Mouse (Mus musculus): ENCODE data around the gene Lipm. TPM values are rescaled to one million over a fixed set of nuclear protein-coding genes. Genes with fewer than 3 reads are reported as not detected.

Lipm gene
- polyA plus RNA-seq (2016; fragmentation: Nextera tagmentation; extraction: Ambion mirVana), result not detected in 2 replicates

- H3K27me3 ChIP-seq (ENCODE audit: insufficient read depth, poor library complexity, severe bottlenecking), result no peaks in the 10 kb centered on the region
- H3K4me3 ChIP-seq, result no peak within 1 kb of the TSS
- DNase-seq (ENCODE audit: low spot score), result no peak
- no peaks in the 10 kb centered on the region for H3K4me1 ChIP-seq
- WGBS, result 88% methylated on average over 4 of the region's 4 CpGs
- H3K27ac ChIP-seq, result no peak within 1 kb of the TSS
- no peaks in the 10 kb centered on the region for H3K36me3 ChIP-seq
- H3K9me3 ChIP-seq, result no peaks in the 10 kb centered on the region
Measured at GRCm38 (mm10) chr19:34100633-34101032, at the start of gene Lipm. TSS of gene Lipm (plus strand) at chr19:34100933.

- Histone ChIP-seq H3K27me3 (ENCODE audit: insufficient read depth, poor library complexity, severe bottlenecking) (no peaks in the 10 kb centered on the region), H3K4me3 (no peak overlapping the region), H3K4me1 (no peaks in the 10 kb centered on the region), H3K36me3 (no peaks in the 10 kb centered on the region), H3K9me3 (no peaks in the 10 kb centered on the region), H3K27ac (no peak overlapping the region)
- WGBS, result 79% methylated on average over 3 of the region's 3 CpGs
- DNase-seq (ENCODE audit: low spot score), result no peak
Measured at GRCm38 (mm10) chr19:34051502-34051901, 49.2 kb upstream of the Lipm start.

- no peak overlapping the region for H3K4me3 ChIP-seq
- no peaks in the 10 kb centered on the region for H3K36me3 ChIP-seq
- no peaks in the 10 kb centered on the region for H3K27me3 ChIP-seq (ENCODE audit: insufficient read depth, poor library complexity, severe bottlenecking)
- no peaks in the 10 kb centered on the region for H3K4me1 ChIP-seq
- no peaks in the 10 kb centered on the region for H3K9me3 ChIP-seq
- H3K27ac ChIP-seq, result no peak overlapping the region
- DNase-seq (ENCODE audit: low spot score), result no peak
- WGBS, result 58% methylated on average over 1 of the region's 1 CpGs
Measured at GRCm38 (mm10) chr19:34063547-34063946, 37.2 kb upstream of the Lipm start.

GRCm38 (mm10) chr19:34064059-34064458 is 36.7 kb upstream of the Lipm start:
- H3K36me3 ChIP-seq, result no peaks in the 10 kb centered on the region
- H3K4me1 ChIP-seq, result no peaks in the 10 kb centered on the region
- WGBS, result 83% methylated on average over 4 of the region's 4 CpGs

GRCm38 (mm10) chr19:34066779-34067472 is 33.8 kb upstream of the Lipm start, which contains the start of gene Lipn:
TSS of gene Lipn (plus strand) at chr19:34067358.
- 84% methylated on average over 9 of the region's 9 CpGs for WGBS
- H3K4me3 ChIP-seq, result no peak within 1 kb of the TSS
- H3K4me1 ChIP-seq, result no peaks in the 10 kb centered on the region
- no peak within 1 kb of the TSS for H3K27ac ChIP-seq
- no peak for DNase-seq (ENCODE audit: low spot score)
- H3K27me3 ChIP-seq (ENCODE audit: insufficient read depth, poor library complexity, severe bottlenecking), result no peaks in the 10 kb centered on the region
- H3K36me3 ChIP-seq, result no peaks in the 10 kb centered on the region
- H3K9me3 ChIP-seq, result no peaks in the 10 kb centered on the region

More at GRCm38 (mm10) chr19:34064059-34064458, 36.7 kb upstream of the Lipm start:
- H3K27ac ChIP-seq, result no peak overlapping the region
- no peaks in the 10 kb centered on the region for H3K27me3 ChIP-seq (ENCODE audit: insufficient read depth, poor library complexity, severe bottlenecking)
- no peak overlapping the region for H3K4me3 ChIP-seq
- no peak for DNase-seq (ENCODE audit: low spot score)
- H3K9me3 ChIP-seq, result no peaks in the 10 kb centered on the region

GRCm38 (mm10) chr19:34074239-34074638 is 26.5 kb upstream of the Lipm start:
- Histone ChIP-seq H3K36me3 (no peaks in the 10 kb centered on the region), H3K4me1 (no peaks in the 10 kb centered on the region), H3K9me3 (no peaks in the 10 kb centered on the region), H3K27me3 (ENCODE audit: insufficient read depth, poor library complexity, severe bottlenecking) (no peaks in the 10 kb centered on the region), H3K4me3 (no peak overlapping the region), H3K27ac (no peak overlapping the region)
- no peak for DNase-seq (ENCODE audit: low spot score)

GRCm38 (mm10) chr19:34078130-34078529 is 22.6 kb upstream of the Lipm start:
- no peak overlapping the region for H3K27ac ChIP-seq
- H3K9me3 ChIP-seq, result no peaks in the 10 kb centered on the region
- H3K4me3 ChIP-seq, result no peak overlapping the region

GRCm38 (mm10) chr19:34089011-34089680 is 11.6 kb upstream of the Lipm start:
- 72% methylated on average over 3 of the region's 3 CpGs for WGBS
- Histone ChIP-seq H3K9me3 (no peaks in the 10 kb centered on the region), H3K4me3 (no peak overlapping the region), H3K27ac (no peak overlapping the region), H3K4me1 (no peaks in the 10 kb centered on the region), H3K36me3 (no peaks in the 10 kb centered on the region), H3K27me3 (ENCODE audit: insufficient read depth, poor library complexity, severe bottlenecking) (no peaks in the 10 kb centered on the region)
- no peak for DNase-seq (ENCODE audit: low spot score)

More at GRCm38 (mm10) chr19:34078130-34078529, 22.6 kb upstream of the Lipm start:
- Histone ChIP-seq H3K27me3 (ENCODE audit: insufficient read depth, poor library complexity, severe bottlenecking) (no peaks in the 10 kb centered on the region), H3K36me3 (no peaks in the 10 kb centered on the region), H3K4me1 (no peaks in the 10 kb centered on the region)
- WGBS, result 78% methylated on average over 2 of the region's 2 CpGs
- no peak for DNase-seq (ENCODE audit: low spot score)

- Histone ChIP-seq H3K9me3 (no peaks in the 10 kb centered on the region), H3K4me3 (no peak overlapping the region), H3K27ac (no peak overlapping the region), H3K4me1 (no peaks in the 10 kb centered on the region), H3K36me3 (no peaks in the 10 kb centered on the region), H3K27me3 (ENCODE audit: insufficient read depth, poor library complexity, severe bottlenecking) (no peaks in the 10 kb centered on the region)
- no peak for DNase-seq (ENCODE audit: low spot score)
- WGBS, result 77% methylated on average over 5 of the region's 5 CpGs
Measured at GRCm38 (mm10) chr19:34095381-34095780, 5.4 kb upstream of the Lipm start.

- H3K9me3 ChIP-seq, result no peaks in the 10 kb centered on the region
- H3K36me3 ChIP-seq, result no peaks in the 10 kb centered on the region
- WGBS, result 73% methylated on average over 1 of the region's 1 CpGs
- H3K27me3 ChIP-seq (ENCODE audit: insufficient read depth, poor library complexity, severe bottlenecking), result no peaks in the 10 kb centered on the region
- H3K4me3 ChIP-seq, result no peak overlapping the region
- no peak overlapping the region for H3K27ac ChIP-seq
- no peaks in the 10 kb centered on the region for H3K4me1 ChIP-seq
- no peak for DNase-seq (ENCODE audit: low spot score)
Measured at GRCm38 (mm10) chr19:34096228-34096627, 4.5 kb upstream of the Lipm start.

GRCm38 (mm10) chr19:34101888-34102287 is 1.2 kb downstream of the Lipm start:
- Histone ChIP-seq H3K9me3 (no peaks in the 10 kb centered on the region), H3K4me1 (no peaks in the 10 kb centered on the region), H3K4me3 (no peak overlapping the region), H3K36me3 (no peaks in the 10 kb centered on the region), H3K27ac (no peak overlapping the region), H3K27me3 (ENCODE audit: insufficient read depth, poor library complexity, severe bottlenecking) (no peaks in the 10 kb centered on the region)
- whole genome bisulfite sequencing, result 87% methylated on average over 7 of the region's 7 CpGs
- no peak for DNase-seq (ENCODE audit: low spot score)

GRCm38 (mm10) chr19:34104841-34105240 is 4.1 kb downstream of the Lipm start:
- no peak for DNase-seq (ENCODE audit: low spot score)
- Histone ChIP-seq H3K36me3 (no peaks in the 10 kb centered on the region), H3K4me3 (no peak overlapping the region), H3K27ac (no peak overlapping the region), H3K27me3 (ENCODE audit: insufficient read depth, poor library complexity, severe bottlenecking) (no peaks in the 10 kb centered on the region), H3K4me1 (no peaks in the 10 kb centered on the region), H3K9me3 (no peaks in the 10 kb centered on the region)
- 82% methylated on average over 3 of the region's 3 CpGs for WGBS

GRCm38 (mm10) chr19:34119102-34119501 is 18.4 kb downstream of the Lipm start:
- Histone ChIP-seq H3K9me3 (no peaks in the 10 kb centered on the region), H3K4me3 (no peak overlapping the region), H3K27me3 (ENCODE audit: insufficient read depth, poor library complexity, severe bottlenecking) (no peaks in the 10 kb centered on the region), H3K4me1 (no peaks in the 10 kb centered on the region), H3K36me3 (no peaks in the 10 kb centered on the region), H3K27ac (no peak overlapping the region)
- DNase-seq (ENCODE audit: low spot score), result no peak
- 74% methylated on average over 1 of the region's 1 CpGs for WGBS
